Mouse (Mus musculus): Measurements from ENCODE around the gene Phf20. TPM values are rescaled to one million over a fixed set of nuclear protein-coding genes. Genes with fewer than 3 reads are reported as not detected.
A peak's percentile ranks its signal among the peaks of the same experiment; 100 is the strongest.
"Not testable (repeated sequence)": the region's sequence is repeated elsewhere in the genome, so short reads cannot be mapped to it uniquely, and the experiment has no call there.

The Phf20 gene
- polyA plus RNA-seq, 1 experiment from 2014 or later: 88.3 TPM

DNA sequence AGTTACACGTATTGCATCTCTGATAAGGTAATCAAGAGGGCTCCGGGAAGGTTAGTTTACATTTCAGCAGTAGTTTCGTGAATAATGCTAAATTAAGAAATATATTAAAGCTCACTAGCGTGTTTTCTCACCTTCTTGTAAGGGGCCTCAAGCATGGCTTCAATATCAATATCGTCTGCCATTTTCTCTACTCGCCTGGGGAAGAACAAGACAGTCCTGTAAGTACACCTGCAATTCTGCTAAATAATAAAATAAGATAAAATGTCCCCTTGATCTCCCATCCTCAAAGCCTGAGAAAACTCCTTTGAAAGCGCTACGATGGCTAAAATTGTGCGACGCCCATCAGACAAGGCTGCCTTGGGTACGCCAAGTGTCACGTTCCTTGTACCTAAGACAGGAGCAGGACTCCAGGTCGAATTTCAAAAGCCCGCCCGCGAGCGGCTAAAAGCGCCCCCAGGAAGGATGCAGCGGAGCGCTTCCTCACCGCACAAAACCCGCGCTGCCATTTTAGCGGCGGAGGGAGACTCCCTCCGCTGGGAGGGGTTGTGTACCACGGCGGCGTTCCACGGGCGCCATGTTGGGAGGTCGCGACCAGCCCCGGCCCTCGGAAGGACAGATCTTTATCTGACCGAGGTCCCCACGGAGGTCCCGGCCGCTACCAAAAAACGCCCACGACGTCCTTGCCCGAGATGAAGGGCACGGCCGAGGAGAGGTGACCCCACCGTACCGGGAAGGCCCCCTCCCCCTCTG is 17.0 kb upstream of the Phf20 start:
- Histone ChIP-seq H3K36me3 (replicated peaks; ENCODE audit: control insufficient read depth, insufficient read depth, low read depth, low read length) (peaks cover 2% of the 10 kb centered on the region), H3K4me3 (ENCODE audit: low read depth, low read length) (peak overlapping the region; percentile 84), H3K9me3 (replicated peaks; ENCODE audit: control insufficient read depth, low read length) (no peaks in the 10 kb centered on the region), H3K27ac (replicated peaks; ENCODE audit: low read depth, low read length) (peak overlapping the region; percentile 85), H3K27me3 (ENCODE audit: control insufficient read depth, insufficient read depth, low read length) (no peaks in the 10 kb centered on the region), H3K9ac (replicated peaks; ENCODE audit: low read length) (peak overlapping the region; percentile 100), H3K4me1 (ENCODE audit: control insufficient read depth, insufficient read depth, low read length) (no peaks in the 10 kb centered on the region; the same call in 1 of the 2 replicates), H3K4me2 (ENCODE audit: low read depth, low read length) (peak overlapping the region; percentile 45)
- ATAC-seq (replicated peaks; ENCODE audit: insufficient number of reproducible peaks, low FRiP score, low TSS enrichment, low read depth) (peak; percentile 49; the same call in 1 of the 2 replicates), DNase-seq (ENCODE audit: low spot score) (peak; percentile 87)
- 2% methylated on average over 46 of the region's 47 CpGs for WGBS

DNA sequence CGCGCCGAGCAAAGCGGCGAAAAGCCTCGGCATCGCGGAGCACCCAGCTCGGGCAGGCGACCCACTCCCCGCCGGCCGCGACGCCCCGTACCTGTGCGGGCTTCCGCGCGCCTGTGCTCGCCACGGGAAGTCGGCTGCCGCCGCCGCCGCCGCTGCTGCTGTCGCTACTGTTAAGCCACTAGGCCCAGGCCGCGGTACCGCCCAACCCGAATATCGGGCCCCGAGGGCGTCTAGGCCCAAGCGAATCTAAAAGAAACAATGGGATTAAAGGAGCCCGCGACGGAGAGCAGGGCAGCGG is 16.5 kb upstream of the Phf20 start:
- DNase-seq (ENCODE audit: low spot score) (no peak), ATAC-seq (replicated peaks; ENCODE audit: insufficient number of reproducible peaks, low FRiP score, low TSS enrichment, low read depth) (peak; percentile 26; the same call in 1 of the 2 replicates)
- under 1% methylated on average over 38 of the region's 41 CpGs for WGBS

DNA sequence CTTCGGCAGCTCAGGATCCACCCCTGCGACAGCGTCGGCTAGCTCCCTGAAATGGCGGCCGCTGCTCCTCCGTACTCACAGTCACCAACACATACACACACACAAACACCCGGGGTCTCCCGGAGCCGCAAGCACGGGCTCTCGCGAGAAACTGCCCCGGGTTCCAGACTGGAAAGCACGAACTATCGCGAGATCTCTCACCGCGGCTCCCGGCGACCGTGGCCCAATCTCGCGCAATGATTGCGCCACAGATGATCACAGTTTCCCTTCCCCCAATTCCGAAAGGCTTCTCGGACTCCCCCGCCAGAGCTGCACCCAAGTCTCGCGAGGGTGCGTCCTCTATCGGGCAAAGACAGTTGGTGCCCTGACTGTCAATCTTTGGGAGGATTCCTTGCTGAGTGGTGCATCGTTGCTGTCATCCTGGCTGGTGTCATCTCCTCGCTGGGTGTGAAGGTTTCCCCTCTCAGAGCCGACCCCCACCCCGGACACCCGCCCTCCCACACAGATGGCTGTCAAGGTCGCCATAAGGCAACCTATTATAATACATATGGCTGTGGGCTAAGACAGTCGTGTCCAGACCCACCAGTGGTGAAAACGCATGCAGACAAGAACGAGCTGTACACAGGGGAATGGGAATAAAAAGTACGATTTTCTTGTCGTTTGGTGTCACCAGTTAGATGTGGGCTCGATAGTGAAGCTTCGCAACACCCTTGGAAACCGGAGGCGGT is 16.0 kb upstream of the Phf20 start, which contains the start of gene Rbm39:
TSS of gene Rbm39 (minus strand) at position 145 of the 728 bp plus-strand sequence.
- H3K9me3 ChIP-seq (replicated peaks; ENCODE audit: control insufficient read depth, low read length): no peaks in the 10 kb centered on the region
- peak within 1 kb of the TSS; percentile 75 for H3K4me2 ChIP-seq (ENCODE audit: low read depth, low read length)
- H3K27ac ChIP-seq (replicated peaks; ENCODE audit: low read depth, low read length): peak within 1 kb of the TSS; percentile 85
- WGBS: under 1% methylated on average over 47 of the region's 47 CpGs
- H3K4me1 ChIP-seq (ENCODE audit: control insufficient read depth, insufficient read depth, low read length): no peaks in the 10 kb centered on the region; the same call in 1 of the 2 replicates
- peaks cover 2% of the 10 kb centered on the region for H3K36me3 ChIP-seq (replicated peaks; ENCODE audit: control insufficient read depth, insufficient read depth, low read depth, low read length)
- DNase-seq (ENCODE audit: low spot score) (peak; percentile 99), ATAC-seq (replicated peaks; ENCODE audit: insufficient number of reproducible peaks, low FRiP score, low TSS enrichment, low read depth) (peak; percentile 96)
- H3K27me3 ChIP-seq (ENCODE audit: control insufficient read depth, insufficient read depth, low read length): no peaks in the 10 kb centered on the region
- H3K9ac ChIP-seq (replicated peaks; ENCODE audit: low read length): peak within 1 kb of the TSS; percentile 100
- peak within 1 kb of the TSS; percentile 84 for H3K4me3 ChIP-seq (ENCODE audit: low read depth, low read length)

More for the DNA sequence above, 16.5 kb upstream of the Phf20 start:
- Histone ChIP-seq H3K4me2 (ENCODE audit: low read depth, low read length) (peak overlapping the region; percentile 7; the same call in 1 of the 2 replicates), H3K9ac (replicated peaks; ENCODE audit: low read length) (peak overlapping the region; percentile 100), H3K27ac (replicated peaks; ENCODE audit: low read depth, low read length) (peak overlapping the region; percentile 85), H3K27me3 (ENCODE audit: control insufficient read depth, insufficient read depth, low read length) (no peaks in the 10 kb centered on the region), H3K4me1 (ENCODE audit: control insufficient read depth, insufficient read depth, low read length) (no peaks in the 10 kb centered on the region; the same call in 1 of the 2 replicates), H3K9me3 (replicated peaks; ENCODE audit: control insufficient read depth, low read length) (no peaks in the 10 kb centered on the region), H3K36me3 (replicated peaks; ENCODE audit: control insufficient read depth, insufficient read depth, low read depth, low read length) (peaks cover 2% of the 10 kb centered on the region), H3K4me3 (ENCODE audit: low read depth, low read length) (peak overlapping the region; percentile 84)

DNA sequence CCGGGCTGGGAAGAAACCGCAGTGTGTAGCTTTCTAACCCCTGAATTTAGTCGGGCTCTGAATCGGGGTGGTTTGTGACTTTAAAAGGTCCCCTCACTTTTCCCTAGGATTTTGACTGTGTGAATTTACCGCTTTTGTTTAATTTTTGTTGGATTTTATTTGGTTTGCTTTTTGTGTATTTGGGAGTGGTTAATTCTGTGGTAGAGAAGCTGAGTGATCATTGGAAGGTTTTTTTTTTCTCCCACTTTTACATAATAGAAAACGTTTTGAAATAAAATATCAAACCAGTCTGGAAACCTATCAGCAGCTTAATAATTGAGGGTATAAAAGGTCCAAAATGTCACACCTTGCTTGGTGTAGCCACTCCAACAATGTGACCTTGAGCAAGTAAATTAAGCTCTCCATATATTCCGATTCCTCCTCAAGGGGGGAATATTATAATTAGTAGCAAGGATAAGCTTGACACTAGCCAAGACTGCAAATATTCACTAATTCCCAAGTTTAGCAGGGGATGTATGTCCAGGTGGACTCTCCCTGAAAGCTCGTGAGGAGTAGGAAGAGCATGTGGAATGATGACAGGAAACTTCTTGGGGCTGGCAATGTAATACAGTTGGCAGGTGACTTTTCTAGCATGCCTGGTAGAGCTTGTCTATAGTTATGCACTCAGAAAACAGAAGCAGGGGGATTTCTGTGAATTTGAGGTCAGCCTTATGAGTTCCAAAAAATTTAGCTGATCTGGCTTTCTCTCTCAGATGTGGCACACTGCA is 15.3 kb upstream of the Phf20 start:
- ATAC-seq (replicated peaks; ENCODE audit: insufficient number of reproducible peaks, low FRiP score, low TSS enrichment, low read depth): no peak
- WGBS: 19% methylated on average over 8 of the region's 8 CpGs
- H3K4me1 ChIP-seq (ENCODE audit: control insufficient read depth, insufficient read depth, low read length): no peaks in the 10 kb centered on the region; the same call in 1 of the 2 replicates
- H3K27ac ChIP-seq (replicated peaks; ENCODE audit: low read depth, low read length): peak overlapping the region; percentile 70
- peak overlapping the region; percentile 75 for H3K4me2 ChIP-seq (ENCODE audit: low read depth, low read length)
- H3K27me3 ChIP-seq (ENCODE audit: control insufficient read depth, insufficient read depth, low read length): no peaks in the 10 kb centered on the region
- no peaks in the 10 kb centered on the region for H3K9me3 ChIP-seq (replicated peaks; ENCODE audit: control insufficient read depth, low read length)
- H3K36me3 ChIP-seq (replicated peaks; ENCODE audit: control insufficient read depth, insufficient read depth, low read depth, low read length): peaks cover 2% of the 10 kb centered on the region
- peak overlapping the region; percentile 84 for H3K4me3 ChIP-seq (ENCODE audit: low read depth, low read length)
- H3K9ac ChIP-seq (replicated peaks; ENCODE audit: low read length): peak overlapping the region; percentile 71
- no peak for DNase-seq (ENCODE audit: low spot score)

DNA sequence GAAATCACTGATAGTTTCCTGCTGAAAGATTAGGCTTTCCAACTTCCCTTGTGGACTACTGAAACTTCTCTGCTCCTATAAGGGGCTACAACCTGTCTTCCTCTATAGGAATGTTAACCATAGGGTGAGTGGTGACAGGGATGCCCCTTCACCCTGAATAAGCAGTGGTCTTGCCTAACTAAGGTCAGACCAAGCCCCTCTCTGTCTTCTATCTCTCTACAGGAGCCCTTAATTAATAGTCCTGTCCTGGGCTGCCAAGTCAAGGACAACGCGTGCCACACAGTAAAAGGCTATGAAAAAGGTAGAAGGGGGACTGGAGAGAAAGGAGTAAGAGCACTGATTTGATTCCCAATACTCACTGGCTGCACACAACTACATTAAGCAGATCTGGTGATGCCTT is 14.7 kb upstream of the Phf20 start:
- Histone ChIP-seq H3K4me1 (ENCODE audit: control insufficient read depth, insufficient read depth, low read length) (no peaks in the 10 kb centered on the region; the same call in 1 of the 2 replicates), H3K27ac (replicated peaks; ENCODE audit: low read depth, low read length) (no peak overlapping the region), H3K4me2 (ENCODE audit: low read depth, low read length) (no peak overlapping the region), H3K36me3 (replicated peaks; ENCODE audit: control insufficient read depth, insufficient read depth, low read depth, low read length) (peaks cover 2% of the 10 kb centered on the region), H3K9ac (replicated peaks; ENCODE audit: low read length) (no peak overlapping the region), H3K27me3 (ENCODE audit: control insufficient read depth, insufficient read depth, low read length) (no peaks in the 10 kb centered on the region), H3K9me3 (replicated peaks; ENCODE audit: control insufficient read depth, low read length) (no peaks in the 10 kb centered on the region), H3K4me3 (ENCODE audit: low read depth, low read length) (no peak overlapping the region)
- WGBS: 75% methylated on average over 2 of the region's 2 CpGs
- ATAC-seq (replicated peaks; ENCODE audit: insufficient number of reproducible peaks, low FRiP score, low TSS enrichment, low read depth) (no peak), DNase-seq (ENCODE audit: low spot score) (no peak)

DNA sequence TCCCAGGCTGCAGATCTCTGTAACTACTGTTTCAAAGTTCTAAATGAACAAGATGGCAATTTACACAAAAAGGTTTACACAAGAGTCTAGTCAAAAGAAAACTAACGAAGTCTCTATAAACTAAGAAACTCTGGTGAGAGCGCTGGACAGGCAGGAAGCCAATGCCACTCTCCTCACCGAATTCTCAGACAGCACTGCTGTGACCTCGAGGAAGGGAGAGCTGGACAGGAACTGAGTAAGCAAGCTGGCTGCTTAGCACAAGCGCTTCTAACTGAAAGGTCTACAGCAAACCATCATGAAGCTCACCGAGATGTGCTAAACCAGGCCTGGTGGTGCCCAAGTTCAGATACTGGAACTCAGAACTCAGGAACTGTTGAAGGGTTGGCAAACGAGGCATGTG is 7.0 kb upstream of the Phf20 start:
- not testable (repeated sequence) for H3K9me3 ChIP-seq (replicated peaks; ENCODE audit: control insufficient read depth, low read length); H3K4me3 ChIP-seq (ENCODE audit: low read depth, low read length); H3K27me3 ChIP-seq (ENCODE audit: control insufficient read depth, insufficient read depth, low read length); H3K36me3 ChIP-seq (replicated peaks; ENCODE audit: control insufficient read depth, insufficient read depth, low read depth, low read length); DNase-seq (ENCODE audit: low spot score); ATAC-seq (replicated peaks; ENCODE audit: insufficient number of reproducible peaks, low FRiP score, low TSS enrichment, low read depth); H3K4me1 ChIP-seq (ENCODE audit: control insufficient read depth, insufficient read depth, low read length); H3K27ac ChIP-seq (replicated peaks; ENCODE audit: low read depth, low read length); H3K9ac ChIP-seq (replicated peaks; ENCODE audit: low read length); H3K4me2 ChIP-seq (ENCODE audit: low read depth, low read length)
- 83% methylated on average over 7 of the region's 7 CpGs for WGBS

DNA sequence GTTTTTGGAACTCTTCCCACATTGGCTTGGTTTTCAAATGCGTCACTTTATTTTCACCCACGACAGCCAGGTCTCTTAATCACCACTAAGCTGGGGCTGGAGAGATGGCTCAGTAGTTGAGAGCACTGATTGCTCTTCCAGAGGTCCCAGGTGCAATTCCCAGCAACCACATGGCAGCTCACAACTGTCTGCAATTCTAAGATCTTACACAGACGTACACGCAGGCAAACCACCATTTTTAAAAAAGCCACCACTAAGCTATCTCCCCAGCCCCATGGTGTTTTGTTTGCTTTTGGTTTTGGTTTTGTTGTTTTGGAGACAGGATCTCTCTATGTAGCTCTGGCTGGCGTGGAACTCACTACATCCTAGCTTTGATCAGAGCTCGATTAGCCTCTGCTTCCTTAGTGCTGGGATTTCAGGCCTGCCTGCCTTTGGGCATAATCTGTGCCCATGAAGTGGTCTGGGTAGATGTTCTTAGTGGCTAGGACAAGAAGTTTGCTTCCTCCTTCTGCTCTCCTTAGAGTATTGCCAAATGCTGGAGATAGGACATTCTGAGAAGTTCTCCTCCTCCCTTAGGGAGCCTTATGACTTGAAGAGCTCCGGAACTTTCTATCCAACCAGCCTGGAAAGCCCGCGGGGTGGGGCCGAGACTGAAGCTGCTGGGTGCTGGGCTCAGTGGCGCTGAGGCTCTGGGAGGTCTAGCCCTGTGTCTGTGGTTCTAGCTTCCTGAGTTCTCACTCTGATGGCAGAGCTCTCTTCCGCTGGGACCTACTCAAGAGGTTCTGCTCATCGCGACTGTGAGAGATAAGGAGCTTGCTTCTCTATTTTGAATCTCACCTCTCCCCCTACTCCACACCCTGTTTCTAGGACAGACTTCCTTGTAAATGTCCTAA is 6.0 kb upstream of the Phf20 start:
- 81% methylated on average over 14 of the region's 14 CpGs for WGBS
- no peak for ATAC-seq (replicated peaks; ENCODE audit: insufficient number of reproducible peaks, low FRiP score, low TSS enrichment, low read depth)
- no peak overlapping the region for H3K9ac ChIP-seq (replicated peaks; ENCODE audit: low read length)
- no peaks in the 10 kb centered on the region for H3K36me3 ChIP-seq (replicated peaks; ENCODE audit: control insufficient read depth, insufficient read depth, low read depth, low read length)
- no peaks in the 10 kb centered on the region for H3K4me1 ChIP-seq (ENCODE audit: control insufficient read depth, insufficient read depth, low read length)
- no peak overlapping the region for H3K27ac ChIP-seq (replicated peaks; ENCODE audit: low read depth, low read length)
- no peaks in the 10 kb centered on the region for H3K9me3 ChIP-seq (replicated peaks; ENCODE audit: control insufficient read depth, low read length)
- H3K27me3 ChIP-seq (ENCODE audit: control insufficient read depth, insufficient read depth, low read length): no peaks in the 10 kb centered on the region
- H3K4me2 ChIP-seq (ENCODE audit: low read depth, low read length): no peak overlapping the region
- H3K4me3 ChIP-seq (ENCODE audit: low read depth, low read length): no peak overlapping the region
- DNase-seq (ENCODE audit: low spot score): no peak

Data from embryonic facial prominence, embryonic 11.5 days (tissue).